Mouse (Mus musculus) limb, embryonic 11.5 days (tissue): ENCODE data around the gene Ak5. TPM values are rescaled to one million over a fixed set of nuclear protein-coding genes. Genes with fewer than 3 reads are reported as not detected.
A peak's percentile ranks its signal among the peaks of the same experiment; 100 is the strongest.

ENCODE experiments used
- ATAC-seq: fragments of 200-750 bp; cut with Nextera tagmentation; 2 replicates; pipeline ENCODE4 v1.8.0; 2017; ENCODE audit warnings: low read depth; ENCODE audit not compliant: insufficient number of reproducible peaks, low FRiP score, low TSS enrichment
- DNase-seq: peaks from one replicate; pipeline ENCODE4 v3.0.0-alpha.2; 2015; ENCODE audit warnings: low spot score
- H3K27ac ChIP-seq: fragments of 300-500 bp; sonication (generic); replicated peaks from 2 replicates; pipeline ENCODE4 v1.5.1; 2014; ENCODE audit warnings: low read depth, mild to moderate bottlenecking, low read length
- H3K27me3 ChIP-seq: fragments of 300-500 bp; sonication (generic); 2 replicates; pipeline ENCODE4 v1.6.1; 2014; ENCODE audit warnings: mild to moderate bottlenecking, low read length, mixed read lengths; ENCODE audit not compliant: control insufficient read depth, insufficient read depth
- H3K36me3 ChIP-seq: fragments of 300-500 bp; sonication (generic); 2 replicates; pipeline ENCODE4 v1.6.1; 2014; ENCODE audit warnings: mild to moderate bottlenecking, low read length, moderate library complexity, mixed read lengths; ENCODE audit not compliant: control insufficient read depth, insufficient read depth
- H3K4me1 ChIP-seq: fragments of 300-500 bp; sonication (generic); 2 replicates; pipeline ENCODE4 v1.6.1; 2014; ENCODE audit warnings: low read length, mixed read lengths; ENCODE audit not compliant: control insufficient read depth, insufficient read depth
- H3K4me2 ChIP-seq: fragments of 300-500 bp; sonication (generic); 2 replicates; pipeline ENCODE4 v1.6.1; 2014; ENCODE audit warnings: low read depth, mild to moderate bottlenecking, moderate library complexity; ENCODE audit not compliant: severe bottlenecking
- H3K4me3 ChIP-seq: fragments of 300-500 bp; sonication (generic); 2 replicates; pipeline ENCODE4 v1.5.1; 2014; ENCODE audit warnings: low read depth, low read length
- H3K9ac ChIP-seq: fragments of 300-500 bp; sonication (generic); 2 replicates; pipeline ENCODE4 v1.6.1; 2014; ENCODE audit warnings: mild to moderate bottlenecking, low read length
- H3K9me3 ChIP-seq: fragments of 300-500 bp; sonication (generic); 2 replicates; pipeline ENCODE4 v1.6.1; 2016; ENCODE audit warnings: low read length; ENCODE audit not compliant: control insufficient read depth
- WGBS: fragments of 180-500 bp; shearing (Covaris S2); extraction: QIAGEN DNeasy Blood & Tissue Kit; methylation state at CpG from one replicate; pipeline ENCODE4 v1.1.7; 2014; 5-methylcytosine and 5-hydroxymethylcytosine counted together
- polyA plus RNA-seq: library from polyadenylated mRNA; unstranded; fragments of >200 nt; fragmentation: Nextera tagmentation; extraction: Ambion mirVana; gene quantifications from 2 replicates; pipeline ENCODE4 v1.2.1, GENCODE M21; 2014

The Ak5 gene
- polyA plus RNA-seq, 1 experiment from 2014 or later: 2.4 TPM

GRCm38 (mm10) chr3:152667356-152668211 lies 576 bp downstream of the Ak5 start:
- H3K4me1 ChIP-seq: 0 out of 2 replicates have a peak, but pooled peaks cover 3% of the 10 kb centered on the region
- H3K4me3 ChIP-seq: peak overlapping the region; percentile 46
- H3K4me2 ChIP-seq: peak overlapping the region; percentile 99
- H3K36me3 ChIP-seq: no peaks in the 10 kb centered on the region
- H3K9me3 ChIP-seq: no peaks in the 10 kb centered on the region
- H3K9ac ChIP-seq: peak overlapping the region; percentile 65
- H3K27ac ChIP-seq: no peak overlapping the region
- peak; percentile 73 for DNase-seq
- WGBS: under 1% methylated on average over 74 of the region's 82 CpGs
- ATAC-seq: peak; percentile 70
- H3K27me3 ChIP-seq: peaks cover 12% of the 10 kb centered on the region

- Histone ChIP-seq H3K9ac (no peak overlapping the region), H3K4me2 (peak overlapping the region; percentile 99), H3K9me3 (no peaks in the 10 kb centered on the region), H3K27me3 (peaks cover 12% of the 10 kb centered on the region), H3K4me1 (0 out of 2 replicates have a peak, but pooled peaks cover 3% of the 10 kb centered on the region), H3K4me3 (peak overlapping the region; percentile 46), H3K36me3 (no peaks in the 10 kb centered on the region), H3K27ac (no peak overlapping the region)
- 1% methylated on average over 16 of the region's 16 CpGs for WGBS
- ATAC-seq (0 out of 2 replicates have a peak, but pooled peaks have one; percentile 9), DNase-seq (peak; percentile 50)
These were observed 1.2 kb downstream of the Ak5 start for GRCm38 (mm10) chr3:152666991-152667355.

GRCm38 (mm10) chr3:152658592-152658991 lies 9.6 kb downstream of the Ak5 start:
- H3K9me3 ChIP-seq: no peaks in the 10 kb centered on the region
- no peak overlapping the region for H3K9ac ChIP-seq
- no peak overlapping the region for H3K4me3 ChIP-seq
- H3K27ac ChIP-seq: no peak overlapping the region
- 85% methylated on average over 2 of the region's 2 CpGs for WGBS
- H3K4me2 ChIP-seq: no peak overlapping the region
- H3K4me1 ChIP-seq: no peaks in the 10 kb centered on the region
- no peak for ATAC-seq
- no peaks in the 10 kb centered on the region for H3K27me3 ChIP-seq
- H3K36me3 ChIP-seq: no peaks in the 10 kb centered on the region
- no peak for DNase-seq

- Histone ChIP-seq H3K36me3 (no peaks in the 10 kb centered on the region), H3K4me3 (no peak overlapping the region), H3K9me3 (no peaks in the 10 kb centered on the region), H3K4me2 (no peak overlapping the region), H3K4me1 (no peaks in the 10 kb centered on the region), H3K27ac (no peak overlapping the region), H3K9ac (no peak overlapping the region), H3K27me3 (no peaks in the 10 kb centered on the region)
- WGBS: 90% methylated on average over 2 of the region's 2 CpGs
- DNase-seq (no peak), ATAC-seq (no peak)
These were observed 16.2 kb downstream of the Ak5 start for GRCm38 (mm10) chr3:152651991-152652390.

GRCm38 (mm10) chr3:152644610-152645009 lies 23.6 kb downstream of the Ak5 start:
- H3K9ac ChIP-seq: no peak overlapping the region
- no peak overlapping the region for H3K4me2 ChIP-seq
- no peak for ATAC-seq
- H3K36me3 ChIP-seq: no peaks in the 10 kb centered on the region
- no peak overlapping the region for H3K27ac ChIP-seq
- no peaks in the 10 kb centered on the region for H3K4me1 ChIP-seq
- H3K4me3 ChIP-seq: no peak overlapping the region
- no peak for DNase-seq
- H3K27me3 ChIP-seq: no peaks in the 10 kb centered on the region
- 82% methylated on average over 5 of the region's 5 CpGs for WGBS
- H3K9me3 ChIP-seq: no peaks in the 10 kb centered on the region

- WGBS: 77% methylated on average over 10 of the region's 10 CpGs
- no peaks in the 10 kb centered on the region for H3K4me1 ChIP-seq
- no peak for DNase-seq
These were observed 42.9 kb downstream of the Ak5 start for GRCm38 (mm10) chr3:152625061-152625820.

GRCm38 (mm10) chr3:152620534-152620933 lies 47.6 kb downstream of the Ak5 start:
- no peaks in the 10 kb centered on the region for H3K27me3 ChIP-seq
- no peak overlapping the region for H3K27ac ChIP-seq
- H3K4me1 ChIP-seq: no peaks in the 10 kb centered on the region
- DNase-seq (no peak), ATAC-seq (no peak)
- no peak overlapping the region for H3K9ac ChIP-seq
- no peak overlapping the region for H3K4me2 ChIP-seq
- 76% methylated on average over 11 of the region's 11 CpGs for WGBS
- no peak overlapping the region for H3K4me3 ChIP-seq
- H3K9me3 ChIP-seq: no peaks in the 10 kb centered on the region
- H3K36me3 ChIP-seq: no peaks in the 10 kb centered on the region

More at GRCm38 (mm10) chr3:152625061-152625820, 42.9 kb downstream of the Ak5 start:
- ATAC-seq: no peak
- Histone ChIP-seq H3K4me3 (no peak overlapping the region), H3K9ac (no peak overlapping the region), H3K27me3 (no peaks in the 10 kb centered on the region), H3K27ac (no peak overlapping the region), H3K4me2 (no peak overlapping the region), H3K36me3 (no peaks in the 10 kb centered on the region), H3K9me3 (no peaks in the 10 kb centered on the region)

- no peak for ATAC-seq
- 88% methylated on average over 11 of the region's 11 CpGs for WGBS
- no peaks in the 10 kb centered on the region for H3K27me3 ChIP-seq
- H3K9ac ChIP-seq: no peak overlapping the region
- no peaks in the 10 kb centered on the region for H3K4me1 ChIP-seq
- no peak overlapping the region for H3K4me3 ChIP-seq
- no peaks in the 10 kb centered on the region for H3K36me3 ChIP-seq
- no peak overlapping the region for H3K4me2 ChIP-seq
- H3K9me3 ChIP-seq: no peaks in the 10 kb centered on the region
- H3K27ac ChIP-seq: no peak overlapping the region
- DNase-seq: no peak
These were observed 48.1 kb downstream of the Ak5 start for GRCm38 (mm10) chr3:152620058-152620457.
